Mouse (Mus musculus) megakaryocyte, embryonic 14.5 days (primary cell): ENCODE measurements around the gene Pepd.

Experiments
- FLI1 ChIP-seq: IDR thresholded peaks from 2 replicates; pipeline ENCODE4 v1.6.1; 2012; ENCODE audit warnings: low read length, inconsistent platforms, mixed read lengths
- GATA1 ChIP-seq: IDR thresholded peaks from 3 replicates; pipeline ENCODE4 v1.6.1; 2012; ENCODE audit warnings: mixed read lengths, low read length, inconsistent platforms, borderline replicate concordance

- no peak for TF ChIP-seq GATA1
- TF ChIP-seq FLI1: no peak
Measured at GRCm38 (mm10) chr7:34954548-34954947, 42.4 kb downstream of the Pepd start.
